Mouse (Mus musculus): ENCODE results near the gene Atp6v1e2.

- TF ChIP-seq POLR2A (IDR thresholded peaks at IDR 0.05; ENCODE audit: low read depth, low read length) (no peak), CTCF (conservative IDR thresholded peaks at IDR 0.05; ENCODE audit: insufficient read depth, insufficient read length, low read depth, low read length) (no peak)
Observed at GRCm38 (mm10) chr17:86988601-86989184, 41.0 kb upstream of the Atp6v1e2 start.
